Mouse (Mus musculus) intestine, embryonic 14.5 days (tissue): ENCODE results near the gene Gm28845. TPM values are rescaled to one million over a fixed set of nuclear protein-coding genes. Genes with fewer than 3 reads are reported as not detected.

Source experiments
- ATAC-seq: fragments of 200-750 bp; cut with Nextera tagmentation; replicated peaks from 2 replicates; pipeline ENCODE4 v1.8.0; 2017; ENCODE audit warnings: low read depth, moderate number of reproducible peaks, moderate TSS enrichment, moderate library complexity; ENCODE audit not compliant: low FRiP score, low TSS enrichment
- DNase-seq: peaks from one replicate; pipeline ENCODE4 v3.0.0-alpha.2; 2018; ENCODE audit warnings: low spot score
- H3K27ac ChIP-seq: fragments of 300-500 bp; sonication (generic); 2 replicates; pipeline ENCODE4 v1.5.1; 2014; ENCODE audit warnings: low read depth, mild to moderate bottlenecking, control low read depth
- H3K27me3 ChIP-seq: fragments of 300-500 bp; sonication (generic); replicated peaks from 2 replicates; pipeline ENCODE4 v1.6.1; 2014; ENCODE audit warnings: low read length, control low read depth; ENCODE audit not compliant: control insufficient read depth, insufficient read depth
- H3K36me3 ChIP-seq: fragments of 300-500 bp; sonication (generic); 2 replicates; pipeline ENCODE4 v1.6.1; 2014; ENCODE audit warnings: low read length, control low read depth; ENCODE audit not compliant: control insufficient read depth, insufficient read depth
- H3K4me1 ChIP-seq: fragments of 300-500 bp; sonication (generic); replicated peaks from 2 replicates; pipeline ENCODE4 v1.6.1; 2014; ENCODE audit warnings: low read length, control low read depth, mixed read lengths; ENCODE audit not compliant: control insufficient read depth, insufficient read depth
- H3K4me2 ChIP-seq: fragments of 300-500 bp; sonication (generic); 2 replicates; pipeline ENCODE4 v1.6.1; 2014; ENCODE audit warnings: low read length
- H3K4me3 ChIP-seq: fragments of 300-500 bp; sonication (generic); 2 replicates; pipeline ENCODE4 v1.5.1; 2014; ENCODE audit warnings: low read depth, low read length, control low read depth, mixed read lengths
- H3K9ac ChIP-seq: fragments of 300-500 bp; sonication (generic); 2 replicates; pipeline ENCODE4 v1.6.1; 2014; ENCODE audit warnings: mild to moderate bottlenecking, low read length
- H3K9me3 ChIP-seq: fragments of 300-500 bp; sonication (generic); 2 replicates; pipeline ENCODE4 v1.6.1; 2016; ENCODE audit warnings: low read length, control low read depth; ENCODE audit not compliant: control insufficient read depth
- WGBS: fragments of 180-500 bp; shearing (Covaris S2); extraction: QIAGEN DNeasy Blood & Tissue Kit; methylation state at CpG from one replicate; pipeline ENCODE4 v1.1.7; 2014; 5-methylcytosine and 5-hydroxymethylcytosine counted together
- polyA plus RNA-seq: library from polyadenylated mRNA; unstranded; fragments of >200 nt; fragmentation: Nextera tagmentation; extraction: Ambion mirVana; gene quantifications from 2 replicates; pipeline ENCODE4 v1.2.1, GENCODE M21; 2014

Gm28845 gene
- polyA plus RNA-seq, 1 experiment from 2014 or later = not detected

GRCm38 (mm10) chr1:65112807-65113196 is 6.6 kb downstream of the Gm28845 start:
- H3K27me3 ChIP-seq = no peaks in the 10 kb centered on the region
- ATAC-seq (0 out of 2 replicates have a peak, but pooled peaks have one; percentile 21), DNase-seq (no peak)
- H3K36me3 ChIP-seq = no peaks in the 10 kb centered on the region
- H3K4me2 ChIP-seq = peak overlapping the region; percentile 40
- no peak overlapping the region for H3K9ac ChIP-seq
- no peak overlapping the region for H3K4me3 ChIP-seq
- no peak overlapping the region for H3K27ac ChIP-seq
- no peaks in the 10 kb centered on the region for H3K9me3 ChIP-seq
- no peaks in the 10 kb centered on the region for H3K4me1 ChIP-seq
- WGBS = 52% methylated on average over 14 of the region's 14 CpGs

- ATAC-seq = peak; percentile 79
- H3K9ac ChIP-seq = no peak overlapping the region
- 0 out of 2 replicates have a peak overlapping the region, but pooled peaks have one; percentile 6 for H3K4me3 ChIP-seq
- no peaks in the 10 kb centered on the region for H3K27me3 ChIP-seq
- no peaks in the 10 kb centered on the region for H3K4me1 ChIP-seq
- WGBS = 8% methylated on average over 8 of the region's 8 CpGs
- H3K36me3 ChIP-seq = no peaks in the 10 kb centered on the region
- no peaks in the 10 kb centered on the region for H3K9me3 ChIP-seq
- H3K4me2 ChIP-seq = peak overlapping the region; percentile 40
- H3K27ac ChIP-seq = no peak overlapping the region
- DNase-seq = peak; percentile 87
These were observed 7.1 kb downstream of the Gm28845 start for GRCm38 (mm10) chr1:65112031-65112806.

GRCm38 (mm10) chr1:65109756-65110435 is 9.5 kb downstream of the Gm28845 start:
- DNase-seq (no peak), ATAC-seq (no peak)
- H3K4me2 ChIP-seq = no peak overlapping the region
- WGBS = 69% methylated on average over 25 of the region's 25 CpGs
- no peak overlapping the region for H3K4me3 ChIP-seq
- H3K4me1 ChIP-seq = no peaks in the 10 kb centered on the region
- H3K27ac ChIP-seq = no peak overlapping the region
- H3K27me3 ChIP-seq = no peaks in the 10 kb centered on the region
- no peak overlapping the region for H3K9ac ChIP-seq
- no peaks in the 10 kb centered on the region for H3K9me3 ChIP-seq
- H3K36me3 ChIP-seq = no peaks in the 10 kb centered on the region

- no peak overlapping the region for H3K9ac ChIP-seq
- ATAC-seq = no peak
- H3K27ac ChIP-seq = no peak overlapping the region
- no peak for DNase-seq
- 83% methylated on average over 8 of the region's 8 CpGs for WGBS
- no peak overlapping the region for H3K4me3 ChIP-seq
- H3K27me3 ChIP-seq = no peaks in the 10 kb centered on the region
- no peak overlapping the region for H3K4me2 ChIP-seq
- no peaks in the 10 kb centered on the region for H3K4me1 ChIP-seq
- H3K36me3 ChIP-seq = no peaks in the 10 kb centered on the region
- H3K9me3 ChIP-seq = no peaks in the 10 kb centered on the region
These were observed 10.2 kb downstream of the Gm28845 start for GRCm38 (mm10) chr1:65109196-65109595.

- Histone ChIP-seq H3K27ac (no peak overlapping the region), H3K4me2 (no peak overlapping the region), H3K4me1 (no peaks in the 10 kb centered on the region), H3K36me3 (no peaks in the 10 kb centered on the region), H3K9ac (no peak overlapping the region), H3K9me3 (no peaks in the 10 kb centered on the region), H3K27me3 (no peaks in the 10 kb centered on the region), H3K4me3 (no peak overlapping the region)
- WGBS = 87% methylated on average over 10 of the region's 10 CpGs
- no peak for DNase-seq
- ATAC-seq = no peak
These were observed 11.6 kb downstream of the Gm28845 start for GRCm38 (mm10) chr1:65107654-65108279.

- Histone ChIP-seq H3K4me3 (no peak within 1 kb of the TSS), H3K27me3 (no peaks in the 10 kb centered on the region), H3K36me3 (no peaks in the 10 kb centered on the region), H3K4me2 (no peak within 1 kb of the TSS), H3K27ac (no peak within 1 kb of the TSS), H3K9ac (no peak within 1 kb of the TSS), H3K9me3 (no peaks in the 10 kb centered on the region), H3K4me1 (no peaks in the 10 kb centered on the region)
- ATAC-seq (no peak), DNase-seq (no peak)
- WGBS = 89% methylated on average over 11 of the region's 11 CpGs
These were observed 16.1 kb downstream of the Gm28845 start, which contains the start of gene Cryga for GRCm38 (mm10) chr1:65103273-65103672. TSS of gene Cryga (minus strand) at chr1:65103373.

GRCm38 (mm10) chr1:65096953-65097352 is 22.4 kb downstream of the Gm28845 start:
- ATAC-seq = no peak
- H3K36me3 ChIP-seq = no peaks in the 10 kb centered on the region
- no peak overlapping the region for H3K9ac ChIP-seq
- H3K4me1 ChIP-seq = no peaks in the 10 kb centered on the region
- no peak overlapping the region for H3K4me2 ChIP-seq
- H3K27me3 ChIP-seq = no peaks in the 10 kb centered on the region
- H3K9me3 ChIP-seq = no peaks in the 10 kb centered on the region
- H3K27ac ChIP-seq = no peak overlapping the region
- WGBS = 83% methylated on average over 3 of the region's 3 CpGs
- no peak overlapping the region for H3K4me3 ChIP-seq
- no peak for DNase-seq

- Histone ChIP-seq H3K27ac (no peak overlapping the region), H3K27me3 (no peaks in the 10 kb centered on the region), H3K36me3 (no peaks in the 10 kb centered on the region), H3K4me3 (no peak overlapping the region), H3K4me2 (no peak overlapping the region), H3K9me3 (no peaks in the 10 kb centered on the region), H3K9ac (no peak overlapping the region), H3K4me1 (no peaks in the 10 kb centered on the region)
- DNase-seq (no peak), ATAC-seq (no peak)
- WGBS = 91% methylated on average over 3 of the region's 3 CpGs
These were observed 27.8 kb downstream of the Gm28845 start for GRCm38 (mm10) chr1:65091566-65091965.
